Mouse (Mus musculus) mammary gland, adult 2 months (tissue): ENCODE results near the gene Gnpnat1. TPM values are rescaled to one million over a fixed set of nuclear protein-coding genes. Genes with fewer than 3 reads are reported as not detected.

ENCODE experiments used
- polyA plus RNA-seq: library from polyadenylated mRNA; depleted of rRNA; stranded (reverse); fragments of >200 nt; gene quantifications from 2 replicates; pipeline ENCODE4 v1.2.3, GENCODE M21; 2012; ENCODE audit warnings: low replicate concordance; rRNA removed

The Gnpnat1 gene
- 2.5 and 7.3 TPM in 2 replicates for polyA plus RNA-seq

DNA sequence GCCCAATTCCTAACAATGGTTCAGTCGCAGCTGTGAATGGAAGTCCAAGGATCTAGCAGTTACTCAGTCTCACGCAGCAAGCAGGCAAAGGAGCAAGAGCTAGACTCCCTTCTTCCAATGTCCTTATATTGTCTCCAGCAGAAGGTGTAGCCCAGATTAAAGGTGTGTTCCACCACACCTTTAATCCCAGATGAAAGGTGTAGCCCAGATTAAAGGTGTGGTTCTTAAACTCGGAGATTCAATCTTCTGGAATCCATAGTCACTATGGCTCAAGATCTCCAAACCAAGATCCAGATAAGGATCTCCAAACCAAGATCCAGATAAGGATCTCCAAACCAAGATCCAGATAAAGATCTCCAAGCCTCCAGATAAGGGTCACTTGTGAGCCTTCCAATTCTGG lies at the start of gene Gnpnat1:
TSS of gene Gnpnat1 (minus strand) at position 101 of the 400 bp plus-strand sequence.

DNA sequence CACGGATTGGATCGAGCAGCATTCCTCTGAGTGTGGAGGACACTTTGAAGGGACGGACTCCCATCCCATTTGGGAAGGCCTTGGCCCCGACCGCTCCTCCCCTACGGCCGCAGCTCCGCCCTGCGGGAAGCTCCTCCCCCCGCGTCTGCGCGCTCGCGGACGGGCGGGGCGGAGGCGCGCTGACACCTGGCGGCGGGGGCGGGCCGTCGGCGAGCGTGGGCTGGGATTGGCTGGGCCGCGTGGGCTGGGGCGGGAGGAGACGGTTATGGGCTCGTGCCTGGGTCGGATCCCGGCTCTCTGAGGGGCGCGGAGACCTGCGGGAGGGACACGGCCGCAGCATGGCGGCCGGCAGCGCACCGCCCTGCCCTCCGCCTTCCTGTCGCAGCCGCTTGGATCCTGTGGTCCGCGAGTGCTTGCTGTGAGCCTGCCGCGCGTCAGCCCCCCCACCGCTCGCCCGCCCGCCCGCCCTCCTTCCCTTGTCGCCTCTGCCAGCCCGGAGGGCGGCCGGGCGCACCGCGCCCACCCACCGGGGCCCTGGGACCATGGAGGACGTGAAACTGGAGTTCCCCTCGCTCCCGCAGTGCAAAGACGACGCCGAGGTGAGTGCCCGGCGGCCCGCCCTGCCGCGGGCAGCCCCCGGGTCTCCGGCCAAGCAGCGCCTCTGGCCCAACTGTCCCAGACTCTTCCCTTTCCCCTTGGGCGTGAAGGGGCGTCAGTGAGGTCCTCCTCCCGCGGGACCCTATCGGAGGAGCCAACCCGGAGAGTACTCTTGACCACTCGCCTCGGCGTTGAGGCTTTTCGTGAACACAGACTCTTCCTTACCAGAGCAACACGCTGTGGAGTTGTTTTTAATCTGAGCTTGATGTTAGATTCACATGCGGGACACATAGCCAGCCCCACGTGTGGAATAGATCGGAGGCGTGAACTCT lies 53.5 kb downstream of the Gnpnat1 start, which contains the start of gene Styx:
TSS of gene Styx (plus strand) at position 163 of the 929 bp plus-strand sequence.

DNA sequence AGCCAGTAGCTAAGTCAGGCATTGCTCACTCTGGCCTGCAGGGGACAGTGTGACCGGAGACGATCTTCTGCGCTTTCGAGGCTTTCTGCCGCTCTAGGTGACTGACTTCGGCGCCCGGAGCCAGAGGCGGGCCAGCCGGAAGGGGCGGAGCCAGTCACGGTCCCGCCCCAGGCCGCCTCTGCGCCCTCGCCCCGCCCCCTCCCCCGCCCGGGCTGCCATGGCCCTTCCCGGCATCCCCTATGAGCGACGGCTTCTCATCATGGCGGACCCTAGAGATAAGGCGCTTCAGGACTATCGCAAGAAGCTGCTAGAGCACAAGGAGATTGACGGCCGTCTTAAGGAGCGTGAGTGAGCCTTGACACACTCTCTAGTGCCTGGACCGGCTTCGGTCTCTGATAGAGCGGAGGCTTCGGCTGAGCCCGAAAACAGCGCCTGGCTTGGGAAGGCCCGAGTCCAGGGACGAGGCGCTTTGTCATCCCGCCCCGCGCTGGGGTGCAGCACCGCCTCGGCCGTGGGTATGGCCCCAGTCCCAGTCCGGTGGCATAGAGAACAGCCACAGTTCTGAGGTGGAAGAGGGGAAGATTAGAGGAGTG lies 75.0 kb downstream of the Gnpnat1 start, which contains the start of gene Psmc6:
TSS of gene Psmc6 (plus strand) at position 200 of the 593 bp plus-strand sequence.

Other genes starting within 250 kb of the Gnpnat1 start
- 6.9 and 20.8 TPM in 2 replicates for gene Gpr137c, start 185.2 kb downstream of the Gnpnat1 start, polyA plus RNA-seq
- 4.1 and 8.9 TPM in 2 replicates for gene Txndc16, start 184.6 kb downstream of the Gnpnat1 start, polyA plus RNA-seq
- 3.7 and 8.5 TPM in 2 replicates for gene Ero1l, start 86.1 kb downstream of the Gnpnat1 start, polyA plus RNA-seq
- gene Psmc6, start 75.1 kb downstream of the Gnpnat1 start, polyA plus RNA-seq: 10.7 and 44.8 TPM in 2 replicates
- gene Styx, start 53.8 kb downstream of the Gnpnat1 start, polyA plus RNA-seq: 6.2 and 45.3 TPM in 2 replicates
- gene Fermt2, start 125.2 kb upstream of the Gnpnat1 start, polyA plus RNA-seq: 26.8 and 67.7 TPM in 2 replicates